Mouse (Mus musculus) liver, postnatal 0 days (tissue): ENCODE data around the gene Edc4. TPM values are rescaled to one million over a fixed set of nuclear protein-coding genes. Genes with fewer than 3 reads are reported as not detected.

Experiments
- ATAC-seq: fragments of 200-750 bp; cut with Nextera tagmentation; 2 replicates; pipeline ENCODE4 v1.8.0; 2017; ENCODE audit warnings: mild to moderate bottlenecking, moderate library complexity
- DNase-seq: peaks from one replicate; pipeline ENCODE4 v3.0.0-alpha.2; 2016
- H3K27ac ChIP-seq: fragments of 300-500 bp; sonication (generic); 2 replicates; pipeline ENCODE4 v1.5.1; 2014; ENCODE audit warnings: antibody characterized with exemption, moderate library complexity, mild to moderate bottlenecking, low read depth
- H3K27me3 ChIP-seq: fragments of 300-500 bp; sonication (generic); 2 replicates; pipeline ENCODE4 v1.6.1; 2014; ENCODE audit warnings: low read length, control low read depth, mixed read lengths; ENCODE audit not compliant: insufficient read depth
- H3K36me3 ChIP-seq: fragments of 300-500 bp; sonication (generic); replicated peaks from 2 replicates; pipeline ENCODE4 v1.6.1; 2014; ENCODE audit warnings: mild to moderate bottlenecking, control low read depth, low read length, moderate library complexity, mixed read lengths; ENCODE audit not compliant: insufficient read depth
- H3K4me1 ChIP-seq: fragments of 300-500 bp; sonication (generic); 2 replicates; pipeline ENCODE4 v1.6.1; 2014; ENCODE audit warnings: antibody characterized with exemption, mild to moderate bottlenecking, control low read depth; ENCODE audit not compliant: insufficient read depth
- H3K4me2 ChIP-seq: fragments of 300-500 bp; sonication (generic); 2 replicates; pipeline ENCODE4 v1.6.1; 2014; ENCODE audit warnings: low read depth, mild to moderate bottlenecking, low read length, moderate library complexity, mixed read lengths
- H3K4me3 ChIP-seq: fragments of 300-500 bp; sonication (generic); 2 replicates; pipeline ENCODE4 v1.5.1; 2014; ENCODE audit warnings: low read depth, low read length
- H3K9ac ChIP-seq: fragments of 300-500 bp; sonication (generic); replicated peaks from 2 replicates; pipeline ENCODE4 v1.6.1; 2014; ENCODE audit warnings: mild to moderate bottlenecking, moderate library complexity
- H3K9me3 ChIP-seq: fragments of 300-500 bp; sonication (generic); 2 replicates; pipeline ENCODE4 v1.6.1; 2016; ENCODE audit warnings: mild to moderate bottlenecking, control low read depth, low read length, mixed read lengths
- CTCF ChIP-seq: sonication (generic); IDR thresholded peaks from 2 replicates; pipeline ENCODE4 v1.5.1; 2016; ENCODE audit warnings: antibody characterized with exemption, low read depth
- EP300 ChIP-seq: IDR thresholded peaks from 2 replicates; pipeline ENCODE4 v1.6.1; 2016; ENCODE audit warnings: antibody characterized with exemption, low read depth, mild to moderate bottlenecking
- WGBS: fragments of 180-500 bp; shearing (Covaris S2); extraction: QIAGEN DNeasy Blood & Tissue Kit; methylation state at CpG from one replicate; pipeline ENCODE4 v1.1.7; 2014; ENCODE audit not compliant: insufficient replicate concordance; 5-methylcytosine and 5-hydroxymethylcytosine counted together
- polyA plus RNA-seq: library from polyadenylated mRNA; unstranded; fragments of >200 nt; fragmentation: Nextera tagmentation; extraction: Ambion mirVana; gene quantifications from 2 replicates; pipeline ENCODE4 v1.2.1, GENCODE M21; 2015

Edc4 gene
- polyA plus RNA-seq, 1 experiment from 2014 or later, result 7.2 TPM

GRCm38 (mm10) chr8:105942542-105942941, 61.9 kb downstream of the Edc4 start:
- WGBS, result 70% methylated on average over 5 of the region's 5 CpGs
- Histone ChIP-seq H3K4me3 (peak overlapping the region; percentile 45), H3K27ac (peak overlapping the region; percentile 94), H3K9ac (peak overlapping the region; percentile 59), H3K4me1 (peaks cover 5% of the 10 kb centered on the region; the same call in 1 of the 2 replicates), H3K9me3 (no peaks in the 10 kb centered on the region), H3K4me2 (peak overlapping the region; percentile 67), H3K27me3 (no peaks in the 10 kb centered on the region), H3K36me3 (peaks cover 20% of the 10 kb centered on the region)
- peak; percentile 83 for ATAC-seq
- TF ChIP-seq EP300, result peak; percentile 80; the same call in 1 of the 2 replicates
- no peak for TF ChIP-seq CTCF
- DNase-seq, result peak; percentile 71

GRCm38 (mm10) chr8:105943321-105943739, 62.6 kb downstream of the Edc4 start, which contains the start of gene Lcat:
Gene Lcat, minus strand, starts transcription at chr8:105943382.
- Histone ChIP-seq H3K27ac (peak within 1 kb of the TSS; percentile 94), H3K27me3 (no peaks in the 10 kb centered on the region), H3K36me3 (peaks cover 28% of the 10 kb centered on the region), H3K9me3 (no peaks in the 10 kb centered on the region), H3K4me2 (peak within 1 kb of the TSS; percentile 67), H3K4me3 (peak within 1 kb of the TSS; percentile 45), H3K9ac (peak within 1 kb of the TSS; percentile 59), H3K4me1 (peaks cover 5% of the 10 kb centered on the region; the same call in 1 of the 2 replicates)
- 45% methylated on average over 8 of the region's 8 CpGs for WGBS
- peak; percentile 78 for DNase-seq
- TF ChIP-seq CTCF (no peak), EP300 (no peak)
- peak; percentile 76 for ATAC-seq

Other genes with a start within 250 kb of the Edc4 start
- gene Ctcf, start 244.3 kb upstream of the Edc4 start, polyA plus RNA-seq, result 41.1 and 42.2 TPM in 2 replicates
- gene Agrp, start 243.5 kb upstream of the Edc4 start, polyA plus RNA-seq, result 0.17 TPM in 1 of 2 replicates, not detected in the other
- 0.73 and 0.88 TPM in 2 replicates for gene Carmil2, start 194.6 kb upstream of the Edc4 start, polyA plus RNA-seq
- 20.6 and 22.4 TPM in 2 replicates for gene Acd, start 179.8 kb upstream of the Edc4 start, polyA plus RNA-seq
- 5.0 and 6.6 TPM in 2 replicates for gene Pard6a, start 179.7 kb upstream of the Edc4 start, polyA plus RNA-seq
- gene 4933405L10Rik, start 173.2 kb upstream of the Edc4 start, polyA plus RNA-seq, result not detected in 2 replicates
- gene Enkd1, start 172.7 kb upstream of the Edc4 start, polyA plus RNA-seq, result 2.9 and 3.3 TPM in 2 replicates
- 2.4 and 2.9 TPM in 2 replicates for gene Gfod2, start 122.2 kb upstream of the Edc4 start, polyA plus RNA-seq
- gene Ranbp10, start 53.5 kb upstream of the Edc4 start, polyA plus RNA-seq, result 18.9 and 20.9 TPM in 2 replicates
- gene Tsnaxip1, start 53.1 kb upstream of the Edc4 start, polyA plus RNA-seq, result not detected in 2 replicates
- gene Cenpt, start 27.6 kb upstream of the Edc4 start, polyA plus RNA-seq, result 8.9 and 9.0 TPM in 2 replicates
- gene Thap11, start 25.7 kb upstream of the Edc4 start, polyA plus RNA-seq, result 19.6 and 21.5 TPM in 2 replicates
- 67.6 and 71.9 TPM in 2 replicates for gene Nutf2, start 20.3 kb upstream of the Edc4 start, polyA plus RNA-seq
- not detected in 2 replicates for gene Nrn1l, start 12.7 kb downstream of the Edc4 start, polyA plus RNA-seq
- gene Pskh1, start 19.6 kb downstream of the Edc4 start, polyA plus RNA-seq, result 11.5 and 11.8 TPM in 2 replicates
- gene Ctrl, start 53.0 kb downstream of the Edc4 start, polyA plus RNA-seq, result 0.16 and 0.31 TPM in 2 replicates
- gene Psmb10, start 57.6 kb downstream of the Edc4 start, polyA plus RNA-seq, result 57.1 and 62.0 TPM in 2 replicates
- 322 and 346 TPM in 2 replicates for gene Lcat, start 62.5 kb downstream of the Edc4 start, polyA plus RNA-seq
- gene Slc12a4, start 85.2 kb downstream of the Edc4 start, polyA plus RNA-seq, result 5.1 and 5.2 TPM in 2 replicates
- not detected in 2 replicates for gene Dpep3, start 98.5 kb downstream of the Edc4 start, polyA plus RNA-seq
- 8.2 and 9.5 TPM in 2 replicates for gene Dus2, start 110.5 kb downstream of the Edc4 start, polyA plus RNA-seq
- gene Dpep2nb, start 125.1 kb downstream of the Edc4 start, polyA plus RNA-seq, result not detected in 2 replicates
- 13.0 and 14.7 TPM in 2 replicates for gene Ddx28, start 131.0 kb downstream of the Edc4 start, polyA plus RNA-seq
- 2.3 TPM in 2 replicates for gene Nfatc3, start 178.0 kb downstream of the Edc4 start, polyA plus RNA-seq